Mouse (Mus musculus) embryo, embryonic 9.5 days (tissue): ENCODE results near the gene Ubap2l.

Experiments used
- DNase-seq: peaks from one replicate; pipeline ENCODE4 v3.0.0-alpha.2; 2017; ENCODE audit errors: extremely low spot score

Gene Ubap2l

GRCm38 (mm10) chr3:90052351-90053241, at the start of gene Ubap2l:
Ubap2l (minus strand) TSS chr3:90052628.
- peak; percentile 99 for DNase-seq

GRCm38 (mm10) chr3:90101673-90102072, 49.2 kb upstream of the Ubap2l start:
- no peak for DNase-seq

- DNase-seq, result no peak
These were observed 48.6 kb upstream of the Ubap2l start for GRCm38 (mm10) chr3:90101010-90101409.

GRCm38 (mm10) chr3:90097928-90098327, 45.5 kb upstream of the Ubap2l start:
- no peak for DNase-seq

GRCm38 (mm10) chr3:90094453-90094852, 42.0 kb upstream of the Ubap2l start:
- no peak for DNase-seq

- DNase-seq, result no peak
These were observed 38.5 kb upstream of the Ubap2l start for GRCm38 (mm10) chr3:90090892-90091291.

GRCm38 (mm10) chr3:90088617-90089016, 36.2 kb upstream of the Ubap2l start:
- DNase-seq, result no peak

- DNase-seq, result no peak
These were observed 33.6 kb upstream of the Ubap2l start for GRCm38 (mm10) chr3:90086068-90086467.

- no peak for DNase-seq
These were observed 32.9 kb upstream of the Ubap2l start for GRCm38 (mm10) chr3:90085281-90085680.

- no peak for DNase-seq
These were observed 32.4 kb upstream of the Ubap2l start for GRCm38 (mm10) chr3:90084790-90085189.

GRCm38 (mm10) chr3:90083698-90084324, 31.4 kb upstream of the Ubap2l start:
- no peak for DNase-seq

GRCm38 (mm10) chr3:90083034-90083433, 30.6 kb upstream of the Ubap2l start:
- no peak for DNase-seq

- DNase-seq, result no peak
These were observed 29.2 kb upstream of the Ubap2l start for GRCm38 (mm10) chr3:90081365-90082240.

- no peak for DNase-seq
These were observed 28.1 kb upstream of the Ubap2l start for GRCm38 (mm10) chr3:90080498-90080863.

- DNase-seq, result peak; percentile 83
These were observed 27.5 kb upstream of the Ubap2l start for GRCm38 (mm10) chr3:90079763-90080497.

- DNase-seq, result peak; percentile 95
These were observed 26.8 kb upstream of the Ubap2l start for GRCm38 (mm10) chr3:90079133-90079762.

GRCm38 (mm10) chr3:90078224-90078623, 25.8 kb upstream of the Ubap2l start:
- DNase-seq, result no peak

- peak; percentile 85 for DNase-seq
These were observed 24.7 kb upstream of the Ubap2l start for GRCm38 (mm10) chr3:90076921-90077716.

GRCm38 (mm10) chr3:90072294-90072693, 19.9 kb upstream of the Ubap2l start, which contains the start of gene Tpm3:
Tpm3 (plus strand) TSS chr3:90072649.
- no peak for DNase-seq

- no peak for DNase-seq
These were observed 17.3 kb upstream of the Ubap2l start for GRCm38 (mm10) chr3:90069688-90070087.
